Mouse (Mus musculus) induced T-regulatory cell, adult 2 months (primary cell): ENCODE results near the gene Dcaf1.
A peak's percentile ranks its signal among the peaks of the same experiment; 100 is the strongest.

Experiments
- DNase-seq: peaks from one replicate; pipeline ENCODE4 v3.0.0-alpha.2; 2012; ENCODE audit warnings: low read depth

Dcaf1 gene

GRCm38 (mm10) chr9:106821618-106822380 is at the start of gene Dcaf1:
Gene Dcaf1, plus strand, starts transcription at chr9:106821874.
- peak; percentile 99 for DNase-seq

GRCm38 (mm10) chr9:106776116-106776515 is 45.6 kb upstream of the Dcaf1 start:
- no peak for DNase-seq

DNA sequence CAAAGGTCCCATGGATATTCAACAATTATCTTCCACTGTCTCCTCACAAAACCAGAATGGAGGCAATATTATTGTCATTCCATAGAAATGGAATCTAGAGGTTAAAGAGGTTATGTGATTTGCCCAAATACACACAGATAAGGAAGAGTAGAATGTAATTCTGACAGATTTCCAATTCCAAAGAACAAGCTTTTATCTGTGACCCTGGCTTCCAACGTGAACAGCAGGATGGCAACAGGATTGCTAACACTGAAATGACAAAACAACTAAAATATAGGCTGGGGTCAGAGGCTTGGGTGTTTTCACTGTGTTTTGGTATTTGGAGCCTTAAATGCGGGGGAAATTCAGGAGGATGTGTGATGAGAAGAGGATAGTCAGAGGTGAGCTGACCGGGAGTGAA is 44.3 kb upstream of the Dcaf1 start:
- DNase-seq = no peak

- no peak for DNase-seq
Measured at GRCm38 (mm10) chr9:106778319-106778718, 43.4 kb upstream of the Dcaf1 start.

DNA sequence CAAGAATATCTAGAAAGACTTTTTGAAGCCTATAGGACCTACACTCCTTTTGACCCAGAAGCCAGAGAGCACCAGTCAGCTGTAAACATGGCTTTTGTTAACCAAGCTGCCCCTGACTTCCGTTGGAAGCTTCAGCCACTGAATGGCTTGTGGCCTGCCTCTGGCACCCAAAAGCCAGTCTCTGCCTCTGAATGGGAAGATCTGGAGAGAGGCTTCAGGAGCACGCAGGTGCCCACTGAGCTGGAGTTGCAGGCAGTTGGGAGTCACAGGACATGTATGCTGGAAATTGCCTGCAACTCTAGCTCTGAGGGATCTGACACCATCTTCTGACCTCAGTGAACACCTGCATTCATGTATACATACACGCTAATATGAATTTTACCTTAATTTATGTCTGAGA is 41.6 kb upstream of the Dcaf1 start:
- no peak for DNase-seq

DNA sequence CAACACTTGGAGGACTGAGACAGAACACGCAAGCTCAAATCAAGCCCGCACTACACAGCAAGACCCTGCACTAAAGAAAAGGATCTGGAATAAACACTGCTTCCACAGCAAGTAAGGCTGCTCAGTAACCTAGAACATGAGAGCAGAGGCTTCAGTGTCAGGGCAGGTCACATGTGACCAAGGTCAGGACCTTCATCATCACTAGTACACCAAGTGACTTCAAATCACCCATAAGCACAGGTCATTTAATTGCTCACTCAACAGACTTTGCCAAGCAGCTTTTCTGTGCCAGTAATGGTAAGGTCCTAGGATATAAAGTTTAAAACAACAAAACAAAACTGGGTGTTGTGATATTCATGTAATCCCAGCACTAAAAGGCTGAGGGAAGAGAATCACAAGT is 38.1 kb upstream of the Dcaf1 start:
- DNase-seq = no peak

DNA sequence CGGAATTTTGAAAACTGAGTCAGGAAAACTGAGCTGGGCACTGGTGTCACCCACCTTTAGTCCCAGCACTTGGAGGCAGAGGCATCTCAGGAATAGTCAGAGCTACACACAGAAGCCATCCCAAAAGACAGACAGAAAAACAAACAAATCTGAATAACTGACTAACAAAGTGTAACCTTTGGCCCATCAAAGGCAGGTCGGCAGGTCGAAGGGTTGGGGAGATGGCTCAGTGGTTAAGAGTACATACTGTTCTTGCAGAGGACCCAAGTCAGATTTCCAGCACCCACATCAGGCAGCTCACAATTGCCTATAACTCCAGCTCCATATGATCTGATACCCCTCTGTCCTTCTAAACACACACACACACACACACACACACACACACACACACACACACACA is 36.5 kb upstream of the Dcaf1 start:
- no peak for DNase-seq

DNA sequence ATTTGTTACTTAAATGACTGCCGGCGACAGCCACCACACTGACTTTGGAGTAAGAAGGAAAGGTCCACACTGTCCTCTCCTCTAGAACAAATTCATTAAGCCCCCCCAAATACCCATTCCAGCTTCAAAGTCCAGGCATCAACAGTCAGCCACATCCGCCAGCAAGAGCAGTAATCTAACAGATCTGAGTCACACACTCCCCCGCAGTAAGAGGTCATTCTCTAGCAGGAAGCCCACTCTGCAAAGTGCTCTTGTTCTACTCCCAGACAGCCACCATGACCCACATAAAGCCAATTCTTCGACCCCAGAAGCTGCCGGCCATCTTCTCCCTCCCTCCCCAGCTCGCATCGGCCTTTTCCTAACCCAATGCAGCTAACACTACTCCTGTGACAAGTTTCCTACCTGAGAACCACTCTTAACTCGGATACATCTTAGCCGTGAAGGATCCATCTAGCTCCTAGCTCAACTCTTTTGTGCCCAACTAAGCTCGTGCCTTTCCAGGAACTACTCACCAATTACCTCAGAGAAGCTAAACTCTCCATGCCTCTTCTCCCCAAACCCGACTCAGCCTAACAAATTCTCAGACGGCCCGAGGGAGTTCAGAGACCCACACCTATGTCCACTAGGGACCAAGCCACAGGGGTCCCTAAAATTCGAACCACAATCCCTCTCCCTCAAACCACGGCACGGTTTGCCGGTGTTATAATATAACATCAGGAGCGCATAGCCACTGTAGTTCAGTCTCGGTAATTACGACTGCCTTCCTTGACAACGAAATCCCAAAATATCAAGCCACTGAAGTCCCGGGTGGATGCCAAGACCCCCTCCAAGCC is 33.5 kb upstream of the Dcaf1 start:
- DNase-seq = peak; percentile 54

DNA sequence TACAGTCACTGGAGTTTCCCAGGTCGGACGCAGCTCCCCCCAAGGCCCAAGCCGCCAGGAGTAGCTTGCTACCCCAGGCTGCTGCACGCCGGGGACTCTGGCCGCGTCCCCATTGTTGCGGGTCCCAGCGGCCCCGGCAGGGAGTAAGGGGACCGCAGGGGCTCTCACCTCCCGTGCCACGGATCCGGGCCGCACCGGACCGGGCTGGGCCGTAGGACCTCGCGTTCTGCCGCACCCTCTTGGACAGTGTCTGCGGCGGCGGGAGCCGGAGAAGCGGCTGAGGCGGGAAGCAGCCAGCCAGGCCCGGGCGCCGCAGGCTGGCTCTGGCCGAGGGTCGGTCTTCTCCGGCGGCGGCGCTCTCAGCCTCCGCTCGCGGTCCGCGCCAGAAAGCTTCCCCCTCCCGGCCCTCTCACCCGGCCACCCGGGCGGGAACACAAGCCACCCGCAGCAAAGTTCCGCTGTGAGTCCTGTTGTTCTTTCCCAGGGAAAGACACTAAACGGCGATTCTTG is 32.8 kb upstream of the Dcaf1 start, which contains the start of gene Rad54l2:
Gene Rad54l2 (minus strand): TSS at position 383 of the 510 bp plus-strand sequence.
- DNase-seq = peak; percentile 88

- no peak for DNase-seq
Measured at GRCm38 (mm10) chr9:106789363-106789762, 32.3 kb upstream of the Dcaf1 start.

GRCm38 (mm10) chr9:106790831-106791230 is 30.8 kb upstream of the Dcaf1 start:
- DNase-seq = no peak

DNA sequence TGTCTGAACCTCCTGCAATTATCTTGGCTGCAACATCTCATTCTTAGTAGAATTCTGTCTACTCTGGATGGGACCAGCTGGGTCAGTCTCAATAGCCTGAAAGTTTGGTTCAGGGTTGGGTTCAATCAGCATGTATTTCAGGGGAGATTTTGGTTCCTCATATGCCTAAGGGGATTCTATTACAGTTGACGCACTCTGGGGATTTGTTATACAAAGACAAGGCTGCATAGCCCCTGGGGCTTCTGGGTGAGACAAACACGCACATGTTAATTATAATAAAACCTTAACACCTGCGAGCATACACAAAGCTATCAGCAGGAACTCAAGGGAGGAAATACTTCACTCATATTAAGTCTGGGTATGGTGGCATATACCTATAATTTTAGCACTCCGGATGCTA is 15.2 kb upstream of the Dcaf1 start:
- DNase-seq = no peak

DNA sequence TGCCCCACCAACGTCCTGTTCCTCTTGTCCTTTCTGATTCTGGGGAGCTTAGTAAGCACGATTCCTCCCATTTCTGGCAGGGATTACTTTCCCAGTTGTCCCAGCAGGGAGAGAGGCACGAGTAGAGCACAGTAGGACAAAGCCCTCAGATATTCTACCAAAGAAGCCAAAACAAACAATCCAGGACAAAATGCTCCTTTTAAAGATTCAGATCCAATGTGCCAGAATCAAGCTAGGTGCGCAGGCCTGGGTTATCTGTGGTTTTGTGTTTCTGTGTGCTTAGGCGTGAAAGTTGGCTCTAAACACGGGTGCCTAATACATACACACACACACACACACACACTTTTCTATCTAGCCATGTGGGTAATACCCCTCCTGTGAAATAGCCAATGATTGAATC is 3.5 kb upstream of the Dcaf1 start:
- DNase-seq = no peak

DNA sequence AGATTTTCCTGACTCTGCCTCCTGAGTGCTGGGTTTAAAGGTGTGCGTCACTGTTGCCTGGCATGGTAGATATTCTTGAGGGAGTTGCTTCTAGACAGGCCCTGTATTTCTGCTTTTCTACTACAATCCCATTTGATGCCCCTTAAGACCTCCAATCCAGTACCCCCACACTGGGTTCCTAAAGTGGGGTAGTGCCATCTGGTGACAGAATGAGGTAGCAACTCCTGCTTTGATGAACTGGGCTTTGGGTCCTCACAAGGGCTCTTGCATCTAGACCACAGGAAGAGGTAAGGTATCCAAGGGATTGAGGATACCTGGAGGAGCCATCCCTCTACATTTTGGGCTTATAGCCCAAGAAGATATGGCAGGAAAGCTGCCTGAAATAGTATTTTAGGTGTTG is 2.5 kb upstream of the Dcaf1 start:
- peak; percentile 52 for DNase-seq

DNA sequence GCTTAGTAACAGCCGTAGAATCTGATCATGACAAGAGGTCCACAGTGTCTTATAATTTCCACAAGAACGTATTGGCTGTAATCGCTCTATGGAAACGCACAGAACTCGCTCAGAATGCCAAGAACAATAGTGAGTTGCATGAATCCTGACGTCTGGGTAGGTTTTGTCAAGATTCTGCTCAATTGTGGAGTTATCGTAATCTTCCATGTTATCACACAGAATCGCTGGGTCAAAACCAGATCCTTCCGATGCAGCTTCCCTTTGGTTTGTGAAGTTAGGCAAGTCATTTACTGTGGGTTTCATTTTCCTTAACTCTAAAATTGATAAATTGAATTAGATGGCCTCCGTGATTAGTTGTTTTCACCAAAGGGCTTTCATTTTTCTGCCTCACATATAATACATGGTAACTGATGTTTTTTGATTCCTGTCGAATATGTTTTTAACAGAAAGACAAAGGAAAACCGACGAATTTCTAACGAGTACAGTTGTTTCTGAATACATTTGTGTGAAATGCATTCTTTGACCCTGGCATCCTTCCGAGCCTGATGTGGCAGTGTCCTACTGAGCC is 540 bp upstream of the Dcaf1 start:
- no peak for DNase-seq

DNA sequence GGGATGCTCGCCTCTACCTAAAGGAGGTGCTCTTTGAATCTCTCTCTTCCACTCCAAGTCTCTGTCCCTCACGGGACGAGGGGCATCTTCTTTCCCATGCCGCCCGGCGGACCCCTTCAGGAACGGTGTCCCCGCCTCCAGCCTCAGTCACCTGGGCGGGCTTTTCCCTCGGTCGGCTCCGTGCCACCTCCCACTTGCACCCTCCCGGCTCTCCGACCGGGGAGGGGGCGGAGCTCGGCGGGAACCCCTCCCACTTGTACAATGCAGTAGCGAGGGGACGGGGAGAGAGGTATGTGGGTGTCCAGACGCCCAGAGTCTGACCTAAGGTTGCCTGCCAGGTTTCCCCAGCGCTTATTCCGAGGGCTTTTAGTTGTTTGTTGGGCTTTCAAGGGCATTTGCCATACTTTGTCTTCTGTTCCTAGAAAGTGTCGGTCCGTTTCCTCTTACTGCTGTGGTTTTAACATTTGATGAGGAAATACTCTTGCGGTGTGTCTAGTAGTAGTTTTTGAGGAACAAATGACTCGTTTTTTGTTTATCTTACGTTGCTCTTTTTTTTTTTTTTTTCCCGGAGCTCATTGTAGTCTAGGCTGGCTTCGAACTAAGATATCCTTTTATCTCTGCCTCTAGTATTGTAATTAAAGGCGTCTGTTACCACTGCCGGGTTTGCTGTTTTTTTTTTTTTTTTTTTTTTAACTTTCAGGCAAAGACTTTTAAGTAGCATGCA is 869 bp downstream of the Dcaf1 start:
- DNase-seq = peak; percentile 96

DNA sequence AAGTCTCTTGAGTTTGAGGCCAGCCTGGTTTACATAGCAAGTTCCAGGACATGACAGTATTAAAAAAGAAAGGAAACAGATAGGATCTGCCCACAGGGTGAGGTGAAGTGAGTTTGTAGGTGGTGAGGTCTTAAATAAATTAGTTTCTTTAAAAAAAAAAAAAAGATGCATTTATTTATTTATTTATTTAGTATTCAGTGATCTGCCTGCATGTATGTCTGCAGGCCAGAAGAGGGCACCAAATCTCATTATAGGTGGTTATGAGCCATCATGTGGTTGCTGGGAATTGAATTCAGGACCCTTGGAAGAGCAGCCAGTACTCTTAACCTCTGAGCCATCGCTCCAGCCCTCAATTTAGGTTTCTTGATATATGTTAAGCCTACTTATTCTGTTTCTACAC is 18.9 kb downstream of the Dcaf1 start:
- peak; percentile 43 for DNase-seq

DNA sequence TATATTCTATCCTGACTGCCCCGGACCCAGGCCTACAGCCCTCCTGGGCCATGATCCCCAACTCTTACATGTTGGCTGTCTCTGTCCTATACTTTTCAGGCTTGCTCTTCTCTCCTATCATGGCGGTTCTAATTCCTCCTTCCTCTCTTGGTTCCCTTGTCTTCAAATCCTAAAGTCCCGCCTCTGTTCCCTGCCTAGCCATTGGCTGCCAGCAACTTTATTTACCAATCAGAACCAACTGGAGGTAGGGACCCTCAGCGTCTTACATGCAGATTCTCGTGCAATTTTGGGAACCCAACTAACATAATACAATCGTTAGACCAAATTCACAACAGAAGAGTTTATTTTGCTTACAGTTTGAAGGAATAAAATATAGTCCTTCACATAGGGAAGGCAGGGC is 21.1 kb downstream of the Dcaf1 start:
- no peak for DNase-seq

GRCm38 (mm10) chr9:106856664-106857063 is 35.0 kb downstream of the Dcaf1 start:
- no peak for DNase-seq

- no peak for DNase-seq
Measured at GRCm38 (mm10) chr9:106858036-106858435, 36.4 kb downstream of the Dcaf1 start.

- DNase-seq = no peak
Measured at GRCm38 (mm10) chr9:106874216-106874615, 52.5 kb downstream of the Dcaf1 start.

- no peak for DNase-seq
Measured at GRCm38 (mm10) chr9:106876666-106877065, 55.0 kb downstream of the Dcaf1 start.
